Mouse (Mus musculus) hindbrain, embryonic 16.5 days (tissue): Measurements from ENCODE around the gene Olfr1158. TPM values are rescaled to one million over a fixed set of nuclear protein-coding genes. Genes with fewer than 3 reads are reported as not detected.

Experiments used
- polyA plus RNA-seq: library from polyadenylated mRNA; unstranded; fragments of >200 nt; fragmentation: Nextera tagmentation; extraction: Ambion mirVana; gene quantifications from 2 replicates; pipeline ENCODE4 v1.2.1, GENCODE M21; 2015

Olfr1158 gene
- polyA plus RNA-seq, 1 experiment from 2014 or later, result not detected

Other genes with a start within 250 kb of the Olfr1158 start
- gene Olfr1140, start 246.4 kb upstream of the Olfr1158 start, polyA plus RNA-seq, result not detected in 2 replicates
- not detected in 2 replicates for gene Olfr1141, start 236.1 kb upstream of the Olfr1158 start, polyA plus RNA-seq
- not detected in 2 replicates for gene Olfr152, start 210.6 kb upstream of the Olfr1158 start, polyA plus RNA-seq
- not detected in 2 replicates for gene Olfr1143, start 189.5 kb upstream of the Olfr1158 start, polyA plus RNA-seq
- not detected in 2 replicates for gene Olfr1145, start 180.3 kb upstream of the Olfr1158 start, polyA plus RNA-seq
- not detected in 2 replicates for gene Olfr1148, start 159.6 kb upstream of the Olfr1158 start, polyA plus RNA-seq
- gene Olfr1150-ps1, start 146.1 kb upstream of the Olfr1158 start, polyA plus RNA-seq, result not detected in 2 replicates
- gene Olfr1151, start 134.3 kb upstream of the Olfr1158 start, polyA plus RNA-seq, result not detected in 2 replicates
- gene Olfr1152, start 123.6 kb upstream of the Olfr1158 start, polyA plus RNA-seq, result 0.02 TPM in 1 of 2 replicates, not detected in the other
- not detected in 2 replicates for gene Olfr1153, start 95.2 kb upstream of the Olfr1158 start, polyA plus RNA-seq
- gene Olfr1154, start 84.9 kb upstream of the Olfr1158 start, polyA plus RNA-seq, result not detected in 2 replicates
- gene Olfr1155, start 45.0 kb upstream of the Olfr1158 start, polyA plus RNA-seq, result not detected in 2 replicates
- gene Olfr1156, start 37.0 kb upstream of the Olfr1158 start, polyA plus RNA-seq, result not detected in 2 replicates
- gene Olfr1157, start 21.8 kb upstream of the Olfr1158 start, polyA plus RNA-seq, result not detected in 2 replicates
- not detected in 2 replicates for gene Olfr74, start 15.4 kb upstream of the Olfr1158 start, polyA plus RNA-seq
- not detected in 2 replicates for gene Olfr1160, start 18.2 kb downstream of the Olfr1158 start, polyA plus RNA-seq
- gene Olfr1161, start 32.7 kb downstream of the Olfr1158 start, polyA plus RNA-seq, result not detected in 2 replicates
- gene Olfr73, start 47.6 kb downstream of the Olfr1158 start, polyA plus RNA-seq, result not detected in 2 replicates
- not detected in 2 replicates for gene Olfr1162, start 61.0 kb downstream of the Olfr1158 start, polyA plus RNA-seq
- not detected in 2 replicates for gene Olfr1163, start 81.7 kb downstream of the Olfr1158 start, polyA plus RNA-seq
- gene Olfr1164, start 103.9 kb downstream of the Olfr1158 start, polyA plus RNA-seq, result not detected in 2 replicates
- gene Olfr1166, start 138.2 kb downstream of the Olfr1158 start, polyA plus RNA-seq, result not detected in 2 replicates
- gene Olfr1167, start 165.1 kb downstream of the Olfr1158 start, polyA plus RNA-seq, result not detected in 2 replicates
- not detected in 2 replicates for gene Olfr1168, start 191.8 kb downstream of the Olfr1158 start, polyA plus RNA-seq
- not detected in 2 replicates for gene Olfr1170, start 238.2 kb downstream of the Olfr1158 start, polyA plus RNA-seq